Mouse (Mus musculus): Measurements from ENCODE around the gene Kmt2c.
"Not testable (repeated sequence)": the region's sequence is repeated elsewhere in the genome, so short reads cannot be mapped to it uniquely, and the experiment has no call there.

The Kmt2c gene

GRCm38 (mm10) chr5:25515767-25516166 is 17.2 kb upstream of the Kmt2c start, which contains the start of gene Cct8l1:
TSS of gene Cct8l1 (plus strand) at chr5:25516067.
- no peak for DNase-seq (ENCODE audit: low read depth)

- no peak for DNase-seq (ENCODE audit: low read depth)
Observed at GRCm38 (mm10) chr5:25506041-25506440, 7.5 kb upstream of the Kmt2c start.

GRCm38 (mm10) chr5:25500686-25501085 is 2.1 kb upstream of the Kmt2c start:
- DNase-seq (ENCODE audit: low read depth): no peak

DNA sequence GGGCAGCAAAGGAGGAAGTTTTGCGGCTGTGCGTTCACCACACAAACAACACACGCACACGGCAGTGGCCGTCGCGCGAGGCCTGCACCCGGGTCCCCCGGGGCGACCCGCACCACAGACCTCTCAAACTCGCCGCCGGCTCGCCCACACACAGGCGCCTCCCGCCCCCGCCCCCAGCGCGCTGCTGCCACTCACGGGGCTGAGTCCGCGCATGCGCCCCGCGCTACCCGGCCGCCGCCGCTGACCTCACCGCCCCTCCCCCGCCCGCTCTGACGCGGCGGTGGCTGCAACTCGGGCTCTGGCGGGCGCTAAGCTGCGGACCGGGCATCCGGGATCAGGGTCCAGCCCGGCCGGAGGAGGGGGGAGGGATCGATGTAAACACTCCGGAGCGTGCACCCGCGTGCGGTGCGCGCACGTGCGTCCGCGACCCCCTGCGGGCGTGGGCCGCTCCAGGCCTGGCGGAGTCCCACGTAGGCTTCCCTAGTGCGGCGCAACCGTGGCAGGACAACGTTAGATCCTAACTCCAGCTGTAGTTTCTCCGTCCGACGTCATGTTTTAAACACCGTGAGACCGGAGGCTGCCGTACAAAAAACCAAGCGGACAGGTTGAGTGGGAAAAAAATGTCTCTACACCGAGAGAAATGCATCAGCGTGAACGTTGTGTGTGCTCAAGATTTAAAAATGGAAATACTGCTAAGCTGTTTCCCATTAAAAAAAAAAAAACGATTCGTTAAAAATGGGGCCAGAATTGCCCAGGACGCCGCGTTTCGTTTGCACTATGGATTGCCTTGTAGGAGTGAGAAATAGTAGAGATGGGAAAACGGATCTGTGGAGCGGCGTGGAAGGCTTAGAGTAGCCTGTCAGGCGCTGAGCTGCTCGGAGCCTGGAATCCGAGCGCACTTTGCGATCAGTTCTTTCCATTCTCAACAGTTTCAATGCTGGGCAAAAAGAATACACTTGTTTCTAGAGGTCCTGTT is 1.1 kb upstream of the Kmt2c start:
- peak; percentile 85 for DNase-seq (ENCODE audit: low read depth)

DNA sequence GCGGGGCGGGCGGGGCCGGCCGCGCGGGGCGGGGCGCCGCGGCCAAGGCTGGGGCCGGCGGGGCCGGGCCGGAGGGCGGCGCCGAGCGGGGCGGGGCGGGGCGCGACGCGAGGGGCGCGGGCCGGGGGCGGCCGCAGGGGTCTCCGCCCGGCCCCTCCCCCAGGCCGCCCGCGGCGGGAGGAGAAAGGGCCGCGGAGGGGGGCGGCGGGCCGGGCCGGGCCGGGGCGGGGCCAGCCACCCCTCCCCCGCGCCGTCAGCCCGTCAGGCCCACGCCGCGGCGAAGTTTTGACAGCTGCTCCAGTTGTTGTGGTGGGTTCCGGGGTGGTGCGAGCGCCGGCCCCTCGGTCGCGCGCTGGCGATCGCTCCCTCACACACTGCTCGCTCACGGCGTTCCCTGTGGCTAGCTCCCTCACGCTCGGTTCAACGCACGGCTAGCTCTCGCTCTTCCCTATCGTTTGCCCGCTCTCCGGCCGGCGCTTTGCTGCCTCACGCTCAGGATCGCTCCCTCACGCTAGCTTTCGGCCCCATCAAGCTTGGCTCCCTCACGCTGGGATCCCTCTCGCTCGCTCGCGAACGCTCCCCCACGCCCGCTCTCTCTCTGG is 339 bp upstream of the Kmt2c start:
- peak; percentile 49 for DNase-seq (ENCODE audit: low read depth)

- peak; percentile 17 for DNase-seq (ENCODE audit: low read depth)
Observed at GRCm38 (mm10) chr5:25497720-25498345, 750 bp downstream of the Kmt2c start.

- DNase-seq (ENCODE audit: low read depth): peak; percentile 17
Observed at GRCm38 (mm10) chr5:25497369-25497719, 1.2 kb downstream of the Kmt2c start.

DNA sequence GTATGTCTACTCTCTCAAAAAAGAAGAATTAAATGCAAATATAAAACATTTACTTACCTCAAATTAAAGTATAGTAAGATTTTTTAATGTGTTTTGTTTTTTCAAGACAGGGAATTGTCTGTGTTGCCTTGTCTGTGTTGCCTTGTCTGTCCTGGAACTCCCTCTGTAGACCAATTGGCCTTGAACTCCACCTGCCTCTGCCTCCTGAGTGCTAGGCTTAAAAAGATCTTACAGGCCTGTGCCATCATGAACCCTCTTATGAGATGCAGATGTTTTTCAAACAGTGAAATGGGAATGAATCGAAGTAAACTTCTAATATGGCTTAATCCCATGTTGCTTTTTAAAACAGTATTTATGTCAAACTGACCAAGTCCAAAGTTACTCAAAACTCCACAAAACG is 1.9 kb downstream of the Kmt2c start:
- no peak for DNase-seq (ENCODE audit: low read depth)

- no peak for DNase-seq (ENCODE audit: low read depth)
Observed at GRCm38 (mm10) chr5:25478863-25479262, 19.7 kb downstream of the Kmt2c start.

- no peak for DNase-seq (ENCODE audit: low read depth)
Observed at GRCm38 (mm10) chr5:25475789-25476188, 22.8 kb downstream of the Kmt2c start.

DNA sequence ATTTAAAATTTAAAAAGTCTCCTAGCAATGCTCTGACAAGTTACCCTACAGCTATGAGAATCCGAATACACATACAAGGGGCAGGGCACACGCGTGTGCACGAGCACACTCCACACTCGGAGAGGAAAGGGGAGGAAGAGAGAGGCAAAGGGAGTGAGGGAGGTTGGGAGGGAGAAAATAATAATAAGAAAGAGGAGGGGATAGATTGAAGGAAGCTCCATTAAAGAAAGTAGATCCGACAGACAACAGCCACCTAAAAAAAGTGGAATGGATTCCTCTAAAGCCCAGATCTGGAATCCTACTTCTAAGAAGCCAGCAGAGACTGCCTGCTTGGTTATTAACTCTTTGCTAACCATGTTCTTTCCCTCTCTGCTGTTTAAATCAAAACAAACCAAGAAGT is 26.5 kb downstream of the Kmt2c start:
- peak; percentile 8 for DNase-seq (ENCODE audit: low read depth)

GRCm38 (mm10) chr5:25461956-25462355 is 36.6 kb downstream of the Kmt2c start:
- DNase-seq (ENCODE audit: low read depth): no peak

DNA sequence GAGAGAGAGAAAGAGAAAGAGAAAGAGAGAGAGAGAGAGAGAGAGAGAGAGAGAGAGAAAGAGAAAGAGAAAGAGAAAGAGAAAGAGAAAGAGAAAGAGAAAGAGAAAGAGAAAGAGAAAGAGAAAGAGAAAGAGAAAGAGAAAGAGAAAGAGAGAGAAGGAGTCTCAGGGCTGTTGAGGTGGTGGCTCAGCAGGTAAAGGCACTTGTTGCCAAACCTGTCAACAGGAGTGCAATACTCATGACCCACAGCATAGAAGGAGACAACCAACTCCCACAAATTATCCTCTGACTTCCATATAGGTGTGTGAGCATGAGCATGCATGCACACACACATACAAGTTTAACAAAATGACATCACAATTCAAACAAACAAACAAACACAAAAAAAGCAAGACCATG is 43.2 kb downstream of the Kmt2c start:
- not testable (repeated sequence) for DNase-seq (ENCODE audit: low read depth)

DNA sequence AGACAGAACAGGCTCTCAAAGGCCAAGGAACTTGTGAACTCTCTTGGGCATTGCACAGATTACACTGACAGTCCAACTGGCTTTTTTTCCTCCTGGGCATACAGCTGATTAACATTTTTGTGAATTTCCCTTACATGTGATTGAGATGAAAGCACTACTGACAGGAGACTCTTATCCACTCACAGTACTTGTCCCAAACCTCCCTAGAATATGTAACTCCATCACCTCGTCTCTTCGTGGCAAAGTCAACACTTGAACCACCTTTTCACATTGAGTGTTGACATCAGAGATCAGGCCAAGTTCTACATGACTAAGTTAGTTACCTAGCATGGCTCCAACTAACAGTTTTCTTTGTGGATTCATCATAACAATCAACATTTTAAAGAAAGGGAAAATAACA is 45.9 kb downstream of the Kmt2c start:
- no peak for DNase-seq (ENCODE audit: low read depth)

DNA sequence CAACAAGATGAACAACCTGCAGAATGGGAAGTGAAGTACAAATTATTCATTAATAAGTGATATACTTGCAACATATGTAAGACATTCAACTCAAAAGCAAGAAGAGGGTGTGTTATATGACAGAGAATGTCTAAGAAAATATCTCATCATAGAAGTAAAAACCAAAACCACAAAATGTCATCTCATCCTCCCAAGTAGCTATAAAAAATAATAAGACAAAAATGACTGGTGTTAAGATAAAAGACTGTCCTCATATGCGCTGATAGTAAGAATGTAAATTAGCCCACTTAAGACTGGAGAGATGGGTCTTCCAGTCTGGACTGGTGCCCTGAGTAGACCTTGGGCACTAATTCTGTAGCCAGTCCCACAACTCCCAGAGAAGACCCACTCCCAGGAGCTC is 61.1 kb downstream of the Kmt2c start:
- no peak for DNase-seq (ENCODE audit: low read depth)

- peak; percentile 47 for DNase-seq (ENCODE audit: low read depth)
Observed at GRCm38 (mm10) chr5:25436081-25436480, 62.5 kb downstream of the Kmt2c start.

- DNase-seq (ENCODE audit: low read depth): no peak
Observed at GRCm38 (mm10) chr5:25422576-25422975, 76.0 kb downstream of the Kmt2c start.

GRCm38 (mm10) chr5:25420601-25421000 is 78.0 kb downstream of the Kmt2c start:
- DNase-seq (ENCODE audit: low read depth): peak; percentile 51

GRCm38 (mm10) chr5:25415382-25415781 is 83.2 kb downstream of the Kmt2c start:
- DNase-seq (ENCODE audit: low read depth): no peak

GRCm38 (mm10) chr5:25396727-25397126 is 101.9 kb downstream of the Kmt2c start:
- no peak for DNase-seq (ENCODE audit: low read depth)

DNA sequence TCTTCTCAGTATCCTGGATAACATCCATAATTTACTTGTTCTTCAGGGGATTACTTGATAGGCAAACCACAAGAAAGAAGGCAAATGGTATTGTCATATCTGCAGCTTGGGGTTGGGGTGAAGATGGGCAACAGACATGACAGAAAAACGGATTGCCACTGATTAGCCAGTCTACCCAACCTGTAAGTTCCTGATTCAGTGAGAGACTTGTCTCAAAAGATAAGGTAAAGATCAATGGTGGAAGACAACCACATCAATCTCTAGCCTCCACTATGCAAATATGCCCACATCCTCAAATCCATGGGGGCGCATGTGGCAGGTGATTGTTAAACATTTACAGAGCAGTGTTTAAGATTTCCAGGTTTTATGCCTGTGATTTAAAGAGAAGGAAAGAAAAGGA is 105.9 kb downstream of the Kmt2c start:
- no peak for DNase-seq (ENCODE audit: low read depth)

GRCm38 (mm10) chr5:25383581-25383980 is 115.0 kb downstream of the Kmt2c start:
- no peak for DNase-seq (ENCODE audit: low read depth)

DNA sequence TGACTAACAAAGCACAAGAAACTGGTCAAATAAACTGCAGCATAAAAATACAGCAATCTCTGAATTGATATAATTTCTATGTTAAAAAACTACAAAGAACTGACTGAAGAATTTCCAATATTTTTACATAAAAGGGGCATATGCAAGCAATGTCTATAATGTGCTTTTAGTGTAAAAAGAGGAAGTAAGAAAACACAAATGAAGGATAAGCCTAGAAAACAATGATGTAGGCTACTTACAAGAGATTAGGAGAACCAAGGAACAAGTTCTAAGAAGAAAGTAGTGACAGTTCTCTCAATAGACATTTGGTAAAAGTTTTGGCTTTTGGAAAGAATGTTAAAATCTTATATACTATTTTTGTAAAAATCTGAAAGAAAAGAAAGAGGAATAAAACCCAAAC is 119.4 kb downstream of the Kmt2c start:
- no peak for DNase-seq (ENCODE audit: low read depth)
